Mouse (Mus musculus) brain, adult 2 months (tissue): Measurements from ENCODE around the gene Cbln3.

Experiments
- DNase-seq: peaks from one replicate; pipeline ENCODE4 v3.0.0; 2011; ENCODE audit warnings: low read depth, low spot score

The Cbln3 gene

DNA sequence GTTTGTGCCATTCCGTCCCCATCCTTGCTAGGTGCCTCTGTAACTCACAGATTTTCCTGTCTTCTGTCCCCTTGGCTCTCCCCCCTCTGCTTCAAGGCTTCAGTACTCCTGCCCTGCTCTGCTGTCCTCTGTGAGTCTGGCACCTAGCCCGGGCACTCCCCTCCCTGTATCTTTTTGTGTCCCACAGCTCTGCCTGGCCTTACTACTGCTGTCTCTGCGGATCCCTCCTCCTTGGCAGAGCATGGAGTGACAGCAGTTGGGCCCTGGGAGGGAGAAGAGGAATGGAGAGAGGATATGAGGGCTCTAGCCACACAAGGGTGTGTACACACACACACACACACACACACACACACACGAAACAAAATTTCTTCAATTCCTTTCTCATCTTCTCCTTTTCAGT, at the start of gene Cbln3:
Gene Cbln3, minus strand, starts transcription at position 227 of the 400 bp plus-strand sequence.
- peak; percentile 99 for DNase-seq

DNA sequence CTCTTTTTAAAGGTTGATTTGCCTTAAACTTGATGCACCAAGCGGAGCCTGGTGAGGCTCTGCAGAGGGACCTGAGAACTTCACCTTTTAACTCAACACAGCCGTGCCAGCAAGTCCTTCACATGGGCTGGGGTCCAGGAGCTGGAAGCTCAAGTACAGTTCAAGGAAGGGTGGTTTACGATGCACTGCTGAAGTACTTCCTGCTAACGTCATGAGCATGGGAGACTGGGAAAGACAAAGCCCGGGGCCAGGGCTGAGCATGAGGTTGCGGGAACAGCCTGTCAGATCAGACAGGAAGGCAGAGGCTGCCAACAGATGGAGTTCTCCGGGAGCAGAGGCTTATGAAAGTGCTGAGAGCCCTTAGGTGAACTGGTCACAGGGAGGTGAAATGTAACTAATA, 49.4 kb upstream of the Cbln3 start:
- no peak for DNase-seq

DNA sequence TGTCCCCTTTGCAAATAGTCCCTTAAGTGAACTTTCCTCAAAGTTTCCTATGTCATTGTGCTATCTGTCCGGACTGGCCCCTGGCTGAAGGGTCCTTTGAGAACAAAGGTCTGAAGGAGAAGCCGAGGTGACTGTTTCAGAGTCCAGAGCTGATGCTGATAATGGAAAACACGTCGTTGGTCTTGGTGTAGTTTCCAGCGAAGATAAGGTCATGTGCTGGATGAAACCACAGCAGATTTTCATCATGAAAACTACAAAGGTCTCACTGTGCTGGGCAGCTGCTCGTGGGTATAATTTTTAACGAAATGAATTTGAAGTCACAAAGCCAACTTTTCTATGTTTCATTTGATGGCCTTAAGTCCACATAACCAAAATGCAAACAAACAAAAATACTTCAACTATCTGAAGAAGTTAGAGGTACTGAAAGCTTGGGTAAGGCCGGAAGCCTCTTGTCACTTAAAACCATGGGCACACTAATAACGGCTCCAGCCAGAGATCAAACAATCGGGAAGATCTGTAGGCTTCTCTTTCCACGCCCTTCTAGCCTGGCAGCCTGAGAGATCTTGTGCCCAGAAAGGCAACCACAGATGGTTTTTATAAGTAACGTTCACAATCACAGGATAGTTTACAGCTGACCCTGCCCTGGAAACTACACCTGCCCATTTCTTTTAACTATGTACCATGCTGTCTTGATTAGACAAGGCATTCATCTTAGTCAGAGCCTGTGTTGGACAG, 45.2 kb upstream of the Cbln3 start:
- no peak for DNase-seq

DNA sequence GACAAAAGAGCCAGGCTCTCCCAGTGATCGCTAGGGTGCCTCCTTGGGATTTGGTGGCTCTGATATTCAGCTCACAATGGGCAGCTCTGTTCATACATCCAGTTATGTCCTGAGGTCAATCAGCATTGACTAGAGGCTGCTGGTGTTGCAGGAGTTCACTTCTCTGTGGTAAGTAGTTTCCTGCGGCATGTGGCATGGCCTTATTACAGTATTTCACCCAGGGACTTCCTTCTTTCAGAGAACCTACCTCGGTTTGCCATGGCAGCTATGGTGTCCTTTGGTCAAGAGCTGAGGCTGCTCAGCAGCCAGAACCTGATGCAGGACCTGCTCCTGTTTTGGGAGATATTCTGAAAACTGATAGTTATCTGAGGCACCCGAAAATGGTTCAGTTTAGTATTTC, 42.7 kb upstream of the Cbln3 start:
- no peak for DNase-seq

DNA sequence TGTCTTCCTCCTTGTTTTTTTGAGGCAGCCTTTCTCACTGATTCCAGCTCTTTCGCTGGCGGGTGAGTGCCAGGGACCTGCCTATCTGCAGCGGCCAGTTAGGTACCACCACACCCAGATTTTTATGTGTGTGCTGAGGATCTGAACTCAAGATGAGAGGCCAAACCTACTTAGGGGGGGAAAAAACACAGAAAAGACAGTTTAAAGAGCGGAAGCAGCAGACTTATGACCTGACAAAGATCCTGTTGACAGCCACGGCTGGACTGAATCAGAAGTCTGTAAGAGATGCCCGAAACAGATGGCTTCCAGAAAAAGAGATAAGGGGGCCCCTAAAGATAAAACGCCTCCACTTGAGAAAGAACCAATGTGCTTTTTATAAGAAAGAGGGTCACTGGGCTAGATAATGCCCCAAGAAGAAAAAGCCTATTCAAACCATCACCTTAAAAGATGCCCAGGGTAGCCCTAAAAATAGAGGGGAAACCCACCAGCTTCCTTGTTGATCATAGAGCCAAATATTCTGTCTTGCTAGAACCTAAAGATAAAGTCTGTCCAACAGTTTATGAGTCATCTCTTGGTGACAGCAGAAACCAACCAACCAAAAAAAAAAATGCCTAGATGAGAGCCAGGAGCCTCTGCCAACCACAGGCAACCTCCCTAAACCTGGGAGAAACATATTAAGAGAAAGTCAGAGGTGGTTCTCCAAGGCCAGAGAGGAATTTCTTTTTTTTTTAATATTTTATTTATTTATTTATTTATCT, 38.5 kb upstream of the Cbln3 start:
- DNase-seq, result peak; percentile 56

DNA sequence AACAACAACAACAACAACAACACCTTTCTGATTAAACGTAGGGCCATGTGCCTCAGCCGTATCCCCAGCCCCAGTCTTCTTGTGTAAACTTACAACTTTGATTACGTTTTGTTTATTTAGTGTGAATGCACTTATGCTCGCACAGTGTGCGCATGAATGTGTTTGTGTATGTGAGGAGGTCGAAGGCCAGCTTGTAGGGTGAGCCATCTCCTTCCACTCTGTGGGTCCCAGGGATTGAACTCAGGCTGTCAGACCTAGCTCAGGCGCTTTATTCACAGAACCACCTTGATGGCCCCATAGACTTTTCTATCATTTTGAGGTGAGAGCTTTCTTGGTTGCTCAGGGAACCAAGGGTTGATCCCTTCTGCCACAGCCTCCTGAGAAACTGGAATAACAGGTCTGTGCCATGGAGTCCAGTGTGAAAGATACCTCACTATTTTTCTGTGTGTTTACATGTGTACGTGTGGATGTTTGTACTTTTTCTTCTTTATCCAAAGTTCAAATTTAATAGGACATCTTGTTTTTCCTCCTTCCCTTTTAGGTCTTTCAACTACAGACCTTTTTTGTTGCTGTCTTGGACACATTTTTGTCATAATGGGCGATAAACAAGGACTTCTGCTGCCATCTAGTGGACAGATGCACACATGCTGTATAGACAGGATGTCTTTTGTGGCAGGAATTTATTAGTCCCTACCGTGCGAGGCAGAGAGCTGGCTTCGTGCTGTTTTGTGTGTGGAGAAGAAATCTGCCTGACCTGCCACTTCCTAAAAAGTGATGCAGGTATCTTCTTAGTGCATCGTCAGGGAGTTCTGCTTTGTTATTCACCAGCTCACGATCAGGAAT, 34.3 kb upstream of the Cbln3 start:
- peak; percentile 95 for DNase-seq

DNA sequence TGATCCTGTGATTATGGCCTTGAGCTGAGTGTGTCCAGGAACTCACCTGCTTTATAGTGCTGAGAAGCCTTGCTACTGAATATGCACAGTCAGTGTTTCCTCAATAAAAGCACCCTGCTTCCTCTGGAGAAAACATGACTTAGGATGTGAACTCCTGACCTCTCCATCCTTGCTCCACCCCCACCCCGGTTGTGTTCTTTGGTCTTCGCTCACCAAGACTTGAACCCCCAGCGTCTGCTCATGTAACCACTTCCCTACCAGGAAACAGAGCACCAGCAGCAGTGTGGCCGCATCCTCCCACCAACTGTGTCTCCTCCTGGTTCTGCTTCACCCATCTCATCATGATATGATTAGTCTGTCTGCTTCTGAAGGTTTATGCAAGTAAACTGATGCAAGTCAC, 29.2 kb upstream of the Cbln3 start:
- DNase-seq, result no peak

DNA sequence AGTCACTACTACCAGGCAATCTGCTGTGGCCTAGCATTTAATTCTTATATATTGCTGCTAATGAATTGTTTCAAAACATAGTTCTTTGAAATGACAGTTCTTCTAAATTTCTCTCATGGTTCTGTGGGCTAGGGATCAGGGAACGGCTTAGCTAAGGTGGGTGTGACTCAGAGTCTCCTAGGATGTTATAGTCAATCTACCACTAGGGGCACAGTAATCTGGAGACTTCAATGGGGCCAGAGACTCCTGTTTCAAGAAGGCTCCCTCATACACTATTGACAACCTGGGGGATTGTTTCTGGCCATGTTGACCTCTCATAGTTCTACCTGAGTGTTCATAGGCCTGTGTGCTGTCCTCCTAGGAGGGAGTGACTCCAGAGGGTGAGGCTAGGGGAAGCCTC, 21.3 kb upstream of the Cbln3 start:
- no peak for DNase-seq

DNA sequence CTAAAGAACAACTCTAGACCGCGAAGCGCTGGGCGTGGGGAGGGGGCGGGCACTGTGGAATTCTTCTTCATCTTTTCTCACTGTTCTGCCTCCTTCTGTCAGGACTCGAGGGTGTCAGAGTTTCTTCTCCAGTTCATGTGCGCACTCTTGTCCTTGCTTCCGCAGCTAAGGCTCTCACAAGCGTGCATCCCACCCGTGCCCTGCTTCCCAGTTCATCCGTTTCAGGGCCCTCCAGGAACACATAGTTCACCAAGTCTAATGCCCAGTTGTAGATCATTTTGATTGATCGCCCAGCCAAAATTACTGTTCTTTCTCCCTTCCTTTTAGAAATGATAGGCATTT, 16.2 kb upstream of the Cbln3 start:
- no peak for DNase-seq

DNA sequence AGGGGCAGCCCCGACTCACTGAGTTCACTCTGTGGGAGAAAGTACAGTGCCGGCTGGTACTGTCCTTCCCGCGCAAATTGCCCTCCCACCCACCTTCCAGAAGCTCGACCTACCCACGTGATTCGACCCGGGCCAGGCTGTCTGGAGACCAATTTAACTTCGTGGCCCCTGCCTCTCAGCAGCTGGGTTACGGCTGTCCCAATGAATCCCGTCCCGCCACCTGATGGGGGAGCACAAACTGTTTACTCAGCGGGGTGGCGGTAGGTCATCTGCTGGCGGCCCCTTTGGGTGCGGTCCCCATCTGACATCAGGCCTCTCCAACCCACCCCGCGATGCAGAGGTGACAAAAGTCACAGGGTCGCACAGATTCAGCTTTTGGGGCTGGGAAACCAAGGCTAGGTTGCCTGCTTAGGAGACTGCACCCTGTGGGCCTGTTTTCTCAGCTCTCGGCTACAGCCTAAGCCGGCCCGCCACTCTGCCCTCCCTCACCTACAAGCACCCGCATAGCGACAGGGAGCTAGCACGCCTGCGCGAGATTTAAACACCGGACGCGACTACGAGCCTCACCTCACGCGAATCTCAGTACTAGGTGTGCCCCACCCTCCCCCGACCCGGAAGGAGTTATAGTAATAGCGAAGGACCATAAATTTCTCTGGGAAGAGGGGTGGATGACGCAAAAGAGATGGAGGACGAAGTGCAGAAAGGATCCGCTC, 15.7 kb upstream of the Cbln3 start, which contains the start of gene Sdr39u1:
Gene Sdr39u1, minus strand, starts transcription at position 593 of the 713 bp plus-strand sequence.
- DNase-seq, result peak; percentile 98

DNA sequence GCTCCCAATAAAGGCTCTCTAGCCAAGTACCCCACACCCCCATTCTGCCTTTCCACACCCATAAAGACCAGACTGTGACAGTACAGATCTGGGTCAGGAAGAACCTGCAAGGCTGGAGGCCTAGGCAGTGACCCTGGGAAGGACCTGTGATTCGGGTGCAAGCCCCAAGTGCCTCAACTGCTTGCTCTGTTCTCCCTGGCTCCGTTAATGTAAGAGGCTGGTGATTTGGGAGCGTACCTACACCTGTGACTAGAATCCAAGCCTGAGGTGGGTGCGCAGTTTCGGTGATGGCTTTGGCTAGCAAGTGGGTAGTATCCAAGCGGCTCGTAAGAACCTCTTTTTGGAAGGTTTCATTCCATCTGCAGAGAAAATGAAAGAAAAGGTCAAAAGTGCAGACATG, 14.8 kb upstream of the Cbln3 start:
- DNase-seq, result no peak

DNA sequence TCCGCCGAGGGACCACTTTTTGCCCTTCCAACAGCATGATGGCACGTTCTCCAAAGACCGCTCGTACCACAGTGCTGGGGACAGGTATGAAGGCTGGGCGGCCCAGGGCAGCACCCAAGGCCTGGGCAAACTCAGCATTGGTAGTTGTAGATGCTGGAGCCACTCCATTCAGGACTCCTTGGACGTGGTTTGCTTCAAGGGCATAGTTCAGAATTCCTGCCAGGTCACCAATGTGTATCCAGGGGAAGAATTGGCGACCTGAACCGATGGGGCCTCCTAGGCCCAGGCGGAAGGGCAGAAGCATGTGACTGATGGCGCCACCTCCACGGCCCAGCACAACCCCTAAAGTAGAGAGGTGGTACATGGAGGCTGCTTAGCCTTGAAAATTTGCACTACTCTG, 13.5 kb upstream of the Cbln3 start:
- DNase-seq, result no peak

DNA sequence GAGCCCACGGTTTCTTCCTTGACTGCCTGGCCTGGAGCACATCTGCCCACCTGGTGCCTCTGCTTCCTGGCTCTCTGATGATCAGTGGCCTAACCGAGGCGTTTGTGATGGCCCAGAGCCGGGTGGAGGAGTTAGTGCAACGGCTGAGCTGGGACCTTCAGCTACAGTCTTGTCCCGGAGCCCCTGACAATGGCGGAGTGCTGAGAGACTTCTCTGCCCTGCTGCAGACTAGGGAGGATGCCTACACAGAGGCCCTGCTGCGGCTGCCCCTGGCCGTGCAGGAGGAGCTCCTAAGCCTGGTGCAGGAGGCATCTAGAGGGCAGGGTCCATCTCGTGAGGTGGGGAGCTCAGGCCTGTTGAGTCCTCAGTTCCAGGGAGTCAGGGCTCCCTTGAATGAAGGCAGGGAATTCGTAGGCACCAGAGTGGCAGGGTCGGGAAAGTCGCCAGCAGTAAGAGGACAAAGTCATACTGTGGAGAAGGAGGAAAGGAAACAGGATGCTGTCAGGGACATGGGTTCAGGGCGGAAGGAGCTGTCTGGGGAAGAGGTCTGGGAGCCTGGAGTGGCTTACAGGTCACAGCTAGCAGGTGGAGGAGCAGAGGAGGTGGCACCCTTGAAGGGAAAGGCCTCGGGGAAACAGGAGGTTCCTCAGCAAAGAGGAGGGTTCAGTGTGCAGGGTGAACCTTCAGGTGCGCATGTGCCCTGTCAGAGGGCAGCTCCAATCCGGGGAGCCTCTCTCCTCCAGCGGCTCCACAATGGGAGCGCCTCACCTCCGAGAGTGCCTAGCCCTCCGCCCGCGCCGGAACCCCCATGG, 2.6 kb upstream of the Cbln3 start:
- no peak for DNase-seq

DNA sequence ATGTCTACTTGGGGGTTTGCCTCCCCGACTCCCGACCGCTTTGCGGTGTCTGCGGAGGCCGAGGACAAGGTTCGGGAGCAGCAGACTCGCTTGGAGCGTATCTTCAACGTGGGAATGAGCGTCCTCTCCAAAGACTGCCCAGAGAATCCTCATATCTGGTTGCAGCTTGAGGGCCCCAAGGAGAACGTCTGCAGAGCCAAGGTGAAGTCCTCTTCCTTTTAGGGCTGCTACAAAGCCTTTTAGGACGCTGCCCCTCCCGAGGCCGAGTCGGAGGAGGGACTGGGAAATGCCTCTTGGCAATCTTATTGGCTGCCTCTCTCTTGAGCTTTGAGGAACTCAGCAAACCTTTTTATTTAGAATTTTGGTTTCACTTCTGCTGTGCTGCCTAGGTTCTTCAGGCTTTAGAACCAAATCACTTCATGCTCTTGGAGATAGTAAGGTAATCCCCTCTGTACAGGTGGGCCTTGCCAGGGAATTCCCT, 1.6 kb upstream of the Cbln3 start:
- DNase-seq, result peak; percentile 77

DNA sequence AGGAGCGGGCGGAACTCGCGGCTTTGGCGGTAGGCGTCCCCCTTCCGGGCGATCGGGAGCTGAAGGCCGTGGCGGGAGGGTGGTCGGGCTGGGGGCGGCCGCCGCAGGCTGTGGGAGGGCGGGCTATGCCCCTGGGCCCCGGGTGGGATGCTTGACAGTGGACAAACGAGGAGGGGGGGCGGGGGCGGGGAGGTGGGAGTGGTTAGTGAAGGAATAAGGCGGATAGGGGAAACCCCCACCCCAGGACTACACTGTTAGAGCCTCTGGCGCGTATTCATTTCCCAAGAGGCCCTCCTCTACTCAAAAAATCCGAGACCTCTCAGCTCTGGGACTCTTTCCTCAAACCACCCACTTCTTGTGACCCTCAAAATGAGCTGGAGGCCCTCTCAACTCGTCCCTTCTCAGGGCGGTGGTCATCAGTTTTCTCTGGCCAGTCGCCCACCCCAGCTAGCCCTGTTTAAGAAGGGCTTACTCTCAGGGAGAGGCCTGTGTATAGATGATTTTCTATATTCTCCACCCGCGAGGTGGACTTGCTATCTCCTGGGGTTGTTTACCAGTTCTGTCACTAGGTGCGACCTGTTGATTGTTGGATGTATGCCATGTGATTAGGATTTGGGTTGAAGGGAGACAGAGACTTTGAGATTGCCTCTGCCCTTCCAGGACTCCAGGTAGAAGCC, 1.1 kb upstream of the Cbln3 start:
- DNase-seq, result peak; percentile 42

DNA sequence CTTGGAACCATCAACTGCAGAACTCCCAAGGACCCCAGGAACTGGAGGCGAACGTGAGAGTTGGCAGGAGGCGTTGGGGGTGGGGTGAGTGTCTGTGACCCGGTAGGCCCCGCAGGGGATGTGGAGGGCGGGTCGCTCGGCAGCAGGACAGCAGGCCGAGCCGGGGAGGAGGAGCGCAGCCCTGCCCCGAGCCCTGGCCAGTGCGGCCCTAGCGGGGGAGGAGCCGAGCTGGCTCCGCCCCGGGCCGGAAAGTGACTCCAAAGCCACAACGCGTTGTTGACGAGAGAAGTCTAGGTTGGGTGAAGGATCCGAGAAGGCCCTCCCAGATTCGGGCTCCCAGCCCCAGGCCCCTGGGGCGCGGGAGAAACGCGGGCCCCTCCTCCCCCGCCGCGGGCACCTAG, 521 bp upstream of the Cbln3 start, which contains the start of gene Khnyn:
Gene Khnyn, plus strand, starts transcription at position 235 of the 401 bp plus-strand sequence.
- DNase-seq, result peak; percentile 94

DNA sequence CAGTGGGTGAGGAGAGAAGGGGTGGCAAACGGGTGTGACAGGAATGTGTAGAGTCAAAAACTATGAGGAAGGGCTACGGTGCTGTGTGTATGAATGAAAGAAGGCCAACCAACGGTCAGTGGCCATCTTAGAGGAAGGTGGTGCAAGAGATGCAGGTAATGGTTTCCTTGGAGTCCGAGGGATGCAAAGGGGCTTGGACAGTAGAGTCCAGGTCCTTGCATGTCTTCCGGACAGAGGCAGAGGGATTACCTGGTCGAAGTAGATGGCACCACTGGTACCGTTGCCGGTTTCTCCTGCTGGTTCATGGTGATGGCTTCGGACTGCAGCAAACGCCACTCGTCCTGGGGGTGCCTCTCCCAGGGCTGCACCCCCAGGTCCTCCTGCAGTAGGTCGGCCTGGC, 529 bp downstream of the Cbln3 start:
- DNase-seq, result no peak

DNA sequence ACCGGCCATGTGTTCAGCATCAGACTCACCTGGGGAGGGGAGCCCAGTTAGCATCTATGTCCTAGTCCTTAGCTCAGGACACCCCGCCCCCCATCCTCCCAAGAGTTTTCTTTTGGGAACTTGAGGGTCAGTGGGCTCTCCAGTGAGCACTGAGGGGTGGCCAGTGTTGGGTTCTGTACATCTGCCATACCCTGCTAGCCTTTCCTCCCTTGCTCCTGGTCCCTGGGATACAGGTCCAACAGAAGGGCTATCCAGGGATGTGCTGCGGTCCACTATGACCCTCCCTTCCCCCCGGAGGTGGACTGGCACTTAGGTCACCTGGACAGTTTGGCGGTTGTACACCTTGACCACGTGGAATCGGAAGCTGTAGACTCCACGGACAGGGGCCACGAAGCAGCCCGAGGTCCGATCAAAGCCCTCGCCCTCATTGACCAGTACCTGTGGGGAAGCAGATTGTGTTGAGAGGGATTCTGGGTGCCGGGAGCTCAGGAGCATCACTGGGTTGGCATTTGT, 987 bp downstream of the Cbln3 start:
- DNase-seq, result peak; percentile 66

DNA sequence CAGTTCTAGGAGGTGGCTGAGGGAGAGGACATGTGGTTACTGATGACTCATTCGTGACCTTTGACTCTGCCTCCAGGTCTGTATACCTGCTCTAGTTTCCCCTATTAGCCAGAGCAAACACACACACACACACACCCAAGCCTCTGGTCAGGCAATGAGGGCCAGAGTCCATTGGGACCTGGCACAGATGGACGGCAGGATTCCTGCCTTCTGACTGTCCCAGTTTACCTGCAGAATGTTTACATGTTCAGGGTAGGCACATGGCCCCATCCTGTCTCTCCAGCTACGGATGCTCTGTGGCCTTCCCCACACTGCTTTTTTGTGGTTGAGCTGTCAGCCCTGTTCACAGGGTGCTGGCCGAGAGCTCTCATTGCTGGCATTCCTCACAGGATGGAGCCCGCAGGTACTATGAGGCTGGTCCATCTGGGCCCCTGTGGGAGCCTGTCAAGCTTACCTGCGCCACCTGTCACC, 2.0 kb downstream of the Cbln3 start:
- peak; percentile 99 for DNase-seq

DNA sequence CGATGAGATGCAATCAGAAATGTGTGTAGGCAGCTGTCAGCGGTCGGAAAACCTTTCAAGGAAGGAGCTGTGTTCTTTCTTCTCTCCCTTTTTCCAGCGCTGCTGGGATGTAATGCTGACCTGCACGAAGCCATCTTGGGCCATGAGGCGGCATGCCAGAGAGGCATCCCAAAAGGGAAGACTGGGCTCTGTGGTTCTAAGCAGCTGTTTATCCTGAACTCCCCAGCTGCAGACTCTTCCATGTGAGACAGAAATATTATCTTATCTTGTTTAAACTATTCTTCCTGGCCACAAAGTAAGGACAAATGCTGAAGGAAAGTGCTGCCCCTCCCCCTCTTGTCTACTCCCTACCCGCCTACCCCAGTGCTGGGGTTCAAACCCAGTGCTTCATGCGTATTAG, 3.2 kb downstream of the Cbln3 start:
- DNase-seq, result no peak
